Mouse (Mus musculus) stomach, adult 2 months (tissue): ENCODE data around the gene Camk1. TPM values are rescaled to one million over a fixed set of nuclear protein-coding genes. Genes with fewer than 3 reads are reported as not detected.

Source experiments
- polyA plus RNA-seq: library from polyadenylated mRNA; depleted of rRNA; stranded (reverse); fragments of >200 nt; gene quantifications from 2 replicates; pipeline ENCODE4 v1.2.3, GENCODE M21; 2012; rRNA removed

The Camk1 gene
- polyA plus RNA-seq, result 22.2 and 23.6 TPM in 2 replicates

DNA sequence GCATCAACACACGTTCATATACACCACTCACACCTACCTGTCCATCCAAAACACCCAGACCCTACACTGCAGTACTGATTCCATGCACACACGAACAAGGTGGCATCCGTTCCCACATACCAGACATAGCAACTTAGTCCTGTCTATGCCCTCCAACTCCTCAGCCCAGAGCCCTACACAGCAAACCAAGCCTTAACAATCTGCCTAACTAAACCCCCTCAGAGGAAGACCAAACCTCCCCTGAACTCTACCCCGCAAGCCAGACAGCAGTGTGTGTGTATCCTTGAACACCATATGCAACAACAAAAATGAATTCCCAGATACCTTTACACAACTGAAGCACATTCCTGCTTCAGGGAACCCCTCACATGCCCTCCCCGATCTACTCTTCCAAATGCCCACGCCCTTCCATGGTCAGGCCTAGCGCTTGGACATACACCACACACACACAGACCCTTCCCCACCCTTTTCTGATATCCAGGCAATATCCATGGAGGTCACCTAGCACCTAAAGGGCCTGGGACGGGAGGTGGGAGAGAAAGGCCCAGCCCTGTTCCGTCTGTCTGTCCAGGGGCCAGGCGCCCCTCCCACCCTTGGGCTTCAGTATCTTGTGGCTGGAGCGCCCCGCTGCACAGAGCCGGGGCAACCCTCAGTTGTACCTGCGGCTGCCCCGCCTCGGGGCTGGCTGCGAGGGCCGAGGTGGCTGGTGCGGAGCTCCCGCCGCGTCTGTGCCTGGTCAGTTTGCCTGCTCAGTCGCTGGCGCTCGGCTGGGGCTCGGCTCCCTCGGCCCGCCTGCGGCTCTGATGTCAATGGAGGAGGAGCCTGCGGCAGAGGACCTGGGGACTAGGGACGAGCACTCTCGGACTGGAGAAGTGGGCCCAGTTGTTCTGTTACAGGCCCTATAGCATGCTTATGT is at the start of gene Camk1:
Gene Camk1 (minus strand): TSS at position 808 of the 916 bp plus-strand sequence.

DNA sequence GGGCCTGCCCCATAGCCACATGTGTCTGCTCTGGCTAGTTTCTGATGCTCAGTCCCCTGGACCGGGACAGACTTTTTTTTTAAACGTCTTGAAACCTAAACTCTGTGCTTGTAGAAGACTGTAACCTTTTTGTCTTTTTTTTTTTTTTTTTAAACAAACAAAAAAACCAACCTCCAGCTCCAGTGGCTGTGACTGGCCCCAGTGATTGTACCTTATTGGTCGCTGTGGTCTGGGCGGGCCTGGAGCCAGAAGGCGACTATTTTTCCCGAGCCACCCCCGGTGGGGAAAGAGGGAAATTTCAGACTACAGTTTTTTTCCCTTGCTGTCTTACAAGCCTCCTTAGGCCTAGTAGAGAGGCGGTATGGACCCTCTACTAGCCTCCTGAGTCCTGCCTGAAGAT is 45.2 kb upstream of the Camk1 start, which contains the start of gene Ttll3:
Gene Ttll3 (plus strand): TSS at position 301 of the 400 bp plus-strand sequence.

DNA sequence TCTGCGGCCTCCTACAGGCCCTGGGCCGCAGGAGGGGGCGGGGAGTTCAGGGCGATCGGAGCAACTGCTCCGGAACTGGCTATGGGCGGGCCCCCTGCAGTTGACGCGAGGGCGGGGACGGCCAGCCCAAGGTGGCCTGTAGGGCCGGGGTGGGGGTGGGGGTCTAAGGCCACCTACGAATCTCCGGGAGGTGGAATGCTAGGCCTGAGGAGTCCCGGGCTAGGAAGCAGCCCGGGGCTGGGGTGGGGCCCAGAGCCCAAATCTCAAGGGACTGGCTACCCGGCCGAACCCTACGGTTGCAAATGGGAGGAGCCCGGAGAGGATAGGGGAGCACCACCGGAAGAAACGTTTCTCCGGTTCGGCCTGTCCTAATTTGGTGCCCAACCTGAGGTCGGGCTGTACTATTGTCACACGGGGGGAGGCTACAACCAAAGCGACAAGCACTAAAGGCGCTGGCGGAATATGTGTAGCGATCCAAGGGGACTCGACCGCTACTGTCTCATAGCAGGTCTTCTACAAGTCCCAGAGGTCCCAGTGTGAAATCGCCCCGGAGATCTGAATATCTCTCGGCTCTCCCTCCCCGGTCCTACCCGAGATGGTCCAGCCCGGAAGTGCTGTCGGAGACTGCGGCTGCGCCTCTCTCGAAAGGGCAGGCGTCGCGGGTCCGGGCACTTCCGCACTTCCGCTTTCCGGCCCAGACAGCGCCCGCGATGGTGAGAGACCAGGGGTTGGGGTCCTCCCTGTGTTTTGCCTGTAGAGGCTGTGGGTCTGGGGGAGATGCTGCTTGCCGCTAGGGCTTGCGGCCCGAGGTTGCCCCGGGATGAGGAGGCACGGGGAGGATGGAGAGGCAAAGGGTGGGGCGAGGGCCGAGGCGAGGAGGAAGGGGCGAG is 34.0 kb upstream of the Camk1 start, which contains the start of the genes Tada3 and Arpc4:
Gene Tada3 (minus strand): TSS at position 388 of the 890 bp plus-strand sequence.
Gene Arpc4 (plus strand): TSS at position 620 of the 890 bp plus-strand sequence.

DNA sequence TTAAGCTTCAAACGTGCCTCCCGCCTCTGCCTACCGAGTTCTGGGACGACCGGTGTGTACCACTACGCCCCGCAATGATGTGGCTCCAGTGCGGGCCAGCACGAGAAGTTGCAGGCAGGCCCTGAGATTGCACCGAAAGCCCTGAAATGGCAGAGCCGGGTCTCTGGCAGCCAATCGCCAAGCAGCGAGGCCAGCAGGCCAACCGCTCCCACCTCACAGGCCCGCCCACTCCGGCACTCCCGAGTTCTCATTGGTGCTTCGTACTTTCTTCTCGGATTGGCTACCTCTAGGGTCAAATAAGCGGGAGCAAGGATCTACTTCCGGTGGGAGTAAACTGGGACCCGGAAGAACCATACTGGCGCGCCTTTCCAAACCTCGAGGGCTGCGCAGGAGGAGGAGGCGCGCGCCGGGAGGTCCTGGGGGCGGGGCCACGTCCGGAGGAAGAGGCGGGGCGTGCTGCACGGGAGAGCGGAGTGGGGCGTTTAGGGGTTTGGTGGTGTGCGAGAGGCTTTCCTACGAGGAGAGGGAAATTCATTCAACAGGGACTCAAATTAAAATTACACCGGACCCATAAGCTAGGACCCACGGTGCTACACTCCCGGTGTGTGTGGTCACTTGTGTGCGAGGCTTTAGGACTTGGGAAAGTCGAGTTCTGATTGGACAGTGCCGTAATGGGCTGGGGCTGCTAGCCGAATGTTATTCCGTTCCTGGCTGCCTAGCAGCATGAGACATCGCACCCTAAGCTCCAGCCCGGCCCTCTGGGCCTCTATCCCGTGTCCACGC is 17.1 kb downstream of the Camk1 start, which contains the start of gene Ogg1:
Gene Ogg1 (plus strand): TSS at position 440 of the 783 bp plus-strand sequence.

GRCm38 (mm10) chr6:113306986-113307349 is 36.8 kb downstream of the Camk1 start, which contains the start of gene Brpf1:
Brpf1 (plus strand) TSS chr6:113307137.

Other genes starting within 250 kb of the Camk1 start
- 0.51 and 0.62 TPM in 2 replicates for gene Lhfpl4, start 148.6 kb downstream of the Camk1 start, polyA plus RNA-seq
- 31.6 and 32.2 TPM in 2 replicates for gene Mtmr14, start 106.1 kb downstream of the Camk1 start, polyA plus RNA-seq
- gene Cpne9, start 61.7 kb downstream of the Camk1 start, polyA plus RNA-seq, result not detected in 2 replicates
- 5.8 and 7.2 TPM in 2 replicates for gene Brpf1, start 36.8 kb downstream of the Camk1 start, polyA plus RNA-seq
- gene Ogg1, start 17.0 kb downstream of the Camk1 start, polyA plus RNA-seq, result 5.8 and 6.4 TPM in 2 replicates
- 8.7 and 11.1 TPM in 2 replicates for gene Tada3, start 33.9 kb upstream of the Camk1 start, polyA plus RNA-seq
- 41.2 and 47.5 TPM in 2 replicates for gene Arpc4, start 34.1 kb upstream of the Camk1 start, polyA plus RNA-seq
- gene Ttll3, start 45.3 kb upstream of the Camk1 start, polyA plus RNA-seq, result 5.5 and 6.9 TPM in 2 replicates
- gene Rpusd3, start 75.4 kb upstream of the Camk1 start, polyA plus RNA-seq, result 27.0 and 55.6 TPM in 2 replicates
- gene Cidec, start 91.8 kb upstream of the Camk1 start, polyA plus RNA-seq, result 36.8 and 48.6 TPM in 2 replicates
- gene Jagn1, start 98.6 kb upstream of the Camk1 start, polyA plus RNA-seq, result 31.7 and 33.8 TPM in 2 replicates
- gene Il17re, start 114.5 kb upstream of the Camk1 start, polyA plus RNA-seq, result 44.5 and 106 TPM in 2 replicates
- gene Il17rc, start 127.4 kb upstream of the Camk1 start, polyA plus RNA-seq, result 212 and 257 TPM in 2 replicates
- 6.5 and 8.5 TPM in 2 replicates for gene Creld1, start 139.3 kb upstream of the Camk1 start, polyA plus RNA-seq
- gene Prrt3, start 157.9 kb upstream of the Camk1 start, polyA plus RNA-seq, result 0.10 TPM in 1 of 2 replicates, not detected in the other
- 12.8 and 13.2 TPM in 2 replicates for gene Emc3, start 187.7 kb upstream of the Camk1 start, polyA plus RNA-seq
- gene Fancd2, start 187.7 kb upstream of the Camk1 start, polyA plus RNA-seq, result 0.50 and 0.67 TPM in 2 replicates